Mouse (Mus musculus) retina, embryonic 14.5 days (tissue): ENCODE data around the gene Slco4a1.

Experiments used
- DNase-seq: peaks from one replicate; pipeline ENCODE4 v3.0.0-alpha.2; 2015; ENCODE audit warnings: low spot score

Gene Slco4a1

DNA sequence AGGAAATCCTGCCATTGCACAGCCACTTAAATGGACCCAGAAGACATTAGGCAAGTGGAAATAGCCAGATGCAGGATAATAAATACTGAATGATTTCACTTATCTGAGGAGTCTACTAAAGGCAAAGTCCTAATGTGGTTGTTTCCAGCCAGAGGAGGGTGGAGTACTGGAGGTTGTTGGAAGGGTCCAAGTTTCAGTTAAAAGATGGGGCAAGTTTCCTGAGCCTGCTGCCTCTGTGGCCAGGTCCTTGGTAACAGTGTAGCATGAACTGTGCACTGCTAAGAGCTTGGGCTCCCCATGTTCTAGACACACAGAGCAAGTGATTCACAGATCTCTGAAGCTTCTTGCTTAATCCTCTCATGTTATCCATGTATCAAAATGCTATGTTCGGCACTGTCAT is 10.1 kb upstream of the Slco4a1 start:
- no peak for DNase-seq

DNA sequence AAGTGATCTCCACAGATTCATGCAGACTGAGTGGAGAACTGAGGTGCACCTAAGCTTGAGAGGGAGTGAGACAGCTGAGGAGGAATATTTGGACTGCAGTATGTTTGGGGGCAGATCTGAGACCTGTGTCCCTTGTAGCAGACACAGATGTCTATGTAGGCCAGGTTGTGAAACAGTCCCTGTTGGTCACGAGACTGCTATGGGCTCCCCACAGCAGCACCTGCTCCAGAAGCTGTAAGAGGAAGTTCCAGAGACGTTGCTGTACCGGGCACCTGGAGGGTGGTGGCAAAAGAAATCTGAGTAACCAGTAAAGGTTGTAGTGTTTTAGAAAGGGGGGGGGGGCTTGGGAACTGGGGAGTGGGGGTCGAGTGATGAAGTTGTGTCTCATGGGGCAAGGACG is 7.0 kb upstream of the Slco4a1 start:
- DNase-seq: no peak

GRCm38 (mm10) chr2:180450529-180450928 is 5.5 kb upstream of the Slco4a1 start:
- no peak for DNase-seq

GRCm38 (mm10) chr2:180456705-180457104 is 660 bp downstream of the Slco4a1 start:
- no peak for DNase-seq

DNA sequence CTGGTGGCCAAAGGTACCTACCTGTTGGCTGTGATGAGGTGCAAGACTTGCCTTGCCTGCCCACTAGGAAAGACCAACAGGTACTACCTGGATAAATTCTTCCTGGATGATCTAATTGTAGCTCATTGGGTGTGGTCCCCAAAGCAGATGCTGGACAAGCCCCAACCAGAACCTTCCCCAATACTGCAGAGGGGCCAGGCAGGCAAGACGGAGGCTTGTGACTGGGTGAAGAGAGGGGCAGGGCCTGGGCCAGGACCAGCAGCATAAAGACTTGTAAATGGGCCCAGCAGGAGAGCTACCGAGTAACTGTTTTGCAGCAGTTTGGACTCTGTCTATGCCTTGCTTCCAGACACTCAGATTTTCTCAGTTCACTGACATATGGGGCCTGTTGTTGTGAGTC is 1.6 kb downstream of the Slco4a1 start:
- DNase-seq: no peak

GRCm38 (mm10) chr2:180459437-180459836 is 3.4 kb downstream of the Slco4a1 start:
- no peak for DNase-seq

DNA sequence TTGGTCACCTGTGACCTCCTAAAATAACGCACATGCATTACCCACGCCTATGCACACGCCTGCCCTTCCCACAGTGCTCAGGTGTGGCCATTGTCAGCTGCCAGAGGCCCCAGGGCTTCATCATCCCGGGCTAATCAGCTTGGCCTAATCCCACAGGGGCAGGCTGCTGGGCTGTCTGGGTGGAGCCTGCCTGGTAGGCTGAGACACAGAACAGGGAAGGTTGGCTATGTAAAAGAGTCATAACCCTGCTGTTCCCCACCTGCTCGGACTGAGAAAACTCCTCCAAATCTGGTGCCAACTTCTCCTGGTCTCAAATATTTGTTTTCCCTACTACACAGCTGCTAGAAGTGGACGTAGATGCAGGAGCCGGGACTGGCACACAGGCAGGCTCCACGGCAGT is 4.8 kb downstream of the Slco4a1 start:
- DNase-seq: no peak

DNA sequence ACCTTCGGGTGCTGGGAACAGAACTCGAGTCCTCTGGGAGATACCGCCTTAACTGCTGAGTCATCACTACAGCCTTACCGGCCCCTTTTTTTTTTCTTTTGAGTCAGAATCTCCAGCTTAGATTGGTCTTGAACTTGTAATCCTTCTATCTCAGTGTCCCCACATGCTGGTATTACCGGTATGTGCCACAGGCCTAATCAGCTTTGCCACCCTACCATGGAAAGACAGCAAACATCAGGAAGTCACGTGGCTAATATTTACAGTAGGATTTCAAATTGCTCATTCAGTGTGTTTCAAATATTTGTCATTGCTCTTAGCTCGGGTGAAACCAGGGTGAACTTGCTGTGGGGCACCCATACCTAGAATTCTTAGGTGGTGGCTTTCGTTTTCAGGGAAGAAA is 6.5 kb downstream of the Slco4a1 start:
- DNase-seq: no peak

GRCm38 (mm10) chr2:180466505-180466904 is 10.5 kb downstream of the Slco4a1 start:
- peak; percentile 54 for DNase-seq

- no peak for DNase-seq
Observed at GRCm38 (mm10) chr2:180468871-180469270, 12.8 kb downstream of the Slco4a1 start.

GRCm38 (mm10) chr2:180469768-180470167 is 13.7 kb downstream of the Slco4a1 start:
- DNase-seq: no peak

GRCm38 (mm10) chr2:180472306-180473079 is 16.4 kb downstream of the Slco4a1 start:
- peak; percentile 77 for DNase-seq

- peak; percentile 90 for DNase-seq
Observed at GRCm38 (mm10) chr2:180473080-180473440, 17.0 kb downstream of the Slco4a1 start.

GRCm38 (mm10) chr2:180474864-180475263 is 18.8 kb downstream of the Slco4a1 start:
- DNase-seq: no peak

- no peak for DNase-seq
Observed at GRCm38 (mm10) chr2:180482274-180482673, 26.2 kb downstream of the Slco4a1 start.

- no peak for DNase-seq
Observed at GRCm38 (mm10) chr2:180484882-180485281, 28.8 kb downstream of the Slco4a1 start.

GRCm38 (mm10) chr2:180485306-180485705 is 29.3 kb downstream of the Slco4a1 start:
- no peak for DNase-seq

DNA sequence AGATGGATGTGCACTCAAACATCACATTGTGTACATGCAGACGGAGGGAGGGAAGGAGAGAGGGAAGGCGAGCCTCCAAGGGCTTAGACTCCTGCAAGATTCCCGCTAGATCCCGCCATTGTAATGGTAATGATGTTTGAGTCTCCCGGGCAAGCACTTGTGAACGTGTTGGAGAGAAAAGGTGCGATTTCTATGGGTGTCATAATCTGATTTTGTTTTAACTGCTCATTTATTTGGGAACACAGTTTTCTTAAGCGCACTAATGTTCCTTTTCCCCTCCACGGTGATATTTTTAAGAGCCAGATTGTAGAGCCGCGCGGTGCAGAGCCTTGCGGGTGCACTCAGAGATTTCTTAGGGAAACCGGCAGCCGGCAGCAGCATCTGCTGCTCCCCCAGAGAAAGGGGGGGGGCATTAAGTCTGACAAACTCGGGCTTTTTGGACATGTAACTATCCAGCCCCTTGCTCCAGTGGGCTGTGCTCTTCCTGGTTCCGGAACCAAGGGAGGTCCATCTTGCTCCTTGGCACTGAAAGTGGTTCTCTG is 32.2 kb downstream of the Slco4a1 start:
- DNase-seq: no peak

DNA sequence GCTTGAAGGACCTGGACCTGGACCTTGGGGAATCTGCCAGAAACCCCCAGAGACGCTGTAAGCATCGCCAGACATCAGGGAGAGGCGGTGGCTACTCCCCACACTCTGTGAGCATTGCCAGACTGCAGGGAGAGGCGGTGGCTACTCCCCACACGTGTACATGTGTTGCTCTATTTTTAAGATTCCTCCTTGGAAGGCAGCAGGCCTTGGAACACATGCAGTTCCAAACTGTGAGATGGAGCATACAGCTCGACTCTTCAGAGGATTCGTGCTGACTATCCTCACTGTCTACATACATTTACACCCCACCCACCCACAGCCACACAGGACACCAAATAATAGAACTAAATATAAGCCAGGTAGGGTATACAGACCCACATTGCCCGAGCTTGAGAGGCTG is 39.9 kb downstream of the Slco4a1 start:
- no peak for DNase-seq

DNA sequence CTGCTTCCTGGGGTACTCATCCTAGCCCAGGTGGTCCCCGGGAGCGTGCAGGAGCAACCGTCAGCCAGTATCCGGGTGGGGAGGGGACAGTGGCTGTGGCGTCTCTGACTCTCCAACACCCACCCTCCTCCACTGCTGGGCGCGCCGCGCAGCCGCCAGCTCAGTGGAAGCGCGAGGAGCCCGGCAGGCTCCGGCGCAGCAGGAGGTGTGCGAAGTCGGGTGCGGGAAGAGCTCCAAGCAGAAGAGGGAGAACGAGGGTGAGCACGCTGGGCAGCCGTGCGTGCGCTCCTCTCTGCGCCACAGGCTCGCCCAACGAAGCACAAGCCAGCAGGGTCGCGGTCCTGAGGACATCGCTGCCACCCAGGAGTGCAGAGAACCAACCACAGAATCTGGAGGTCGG is 43.7 kb downstream of the Slco4a1 start, which contains the start of gene Ntsr1:
TSS of gene Ntsr1 (plus strand) at position 236 of the 400 bp plus-strand sequence.
- no peak for DNase-seq

DNA sequence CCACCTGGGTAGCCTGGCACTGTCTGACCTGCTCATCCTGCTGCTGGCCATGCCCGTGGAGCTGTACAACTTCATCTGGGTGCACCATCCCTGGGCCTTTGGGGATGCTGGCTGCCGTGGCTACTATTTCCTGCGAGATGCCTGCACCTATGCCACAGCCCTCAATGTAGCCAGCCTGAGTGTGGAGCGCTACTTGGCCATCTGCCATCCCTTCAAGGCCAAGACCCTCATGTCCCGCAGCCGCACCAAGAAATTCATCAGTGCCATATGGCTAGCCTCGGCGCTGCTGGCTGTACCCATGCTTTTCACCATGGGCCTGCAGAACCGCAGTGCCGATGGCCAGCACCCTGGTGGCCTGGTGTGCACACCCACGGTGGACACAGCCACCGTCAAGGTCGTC is 44.7 kb downstream of the Slco4a1 start:
- DNase-seq: no peak

DNA sequence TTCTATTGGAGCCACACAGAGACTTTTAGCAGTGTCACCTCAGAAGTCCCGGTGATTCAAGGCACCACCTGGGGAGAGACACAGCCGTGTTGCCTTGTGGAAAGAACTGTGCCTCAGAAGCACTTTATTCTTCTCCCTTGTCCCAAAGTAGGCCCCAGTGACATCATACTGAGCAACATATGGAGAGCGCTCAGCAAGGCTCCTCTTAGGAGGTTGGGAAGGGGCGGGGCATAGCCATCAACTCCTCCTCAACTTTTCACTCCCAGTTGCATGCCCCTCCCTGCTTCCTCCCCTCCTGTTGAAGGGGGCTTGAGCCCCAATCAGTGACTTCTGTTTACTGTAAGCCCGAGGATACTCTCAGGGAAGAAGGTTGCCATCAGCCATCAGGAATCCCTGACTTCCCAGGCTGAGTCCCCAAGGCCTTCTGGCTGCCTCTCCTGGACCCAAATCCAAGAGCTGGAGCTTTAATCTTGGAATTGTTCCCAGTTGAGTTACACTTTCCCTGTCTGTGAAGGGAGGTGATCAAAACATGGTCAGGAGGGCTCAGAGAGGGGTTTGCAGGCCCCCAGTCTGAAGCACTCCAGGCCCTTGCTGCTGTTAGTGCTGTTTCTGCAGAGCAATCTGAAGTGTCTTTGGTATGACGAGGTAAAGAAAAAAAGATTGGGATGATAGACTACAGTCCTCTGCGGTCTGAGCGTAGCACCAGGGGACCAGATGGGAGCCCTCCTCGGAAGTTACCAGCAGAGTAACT is 45.3 kb downstream of the Slco4a1 start:
- no peak for DNase-seq

DNA sequence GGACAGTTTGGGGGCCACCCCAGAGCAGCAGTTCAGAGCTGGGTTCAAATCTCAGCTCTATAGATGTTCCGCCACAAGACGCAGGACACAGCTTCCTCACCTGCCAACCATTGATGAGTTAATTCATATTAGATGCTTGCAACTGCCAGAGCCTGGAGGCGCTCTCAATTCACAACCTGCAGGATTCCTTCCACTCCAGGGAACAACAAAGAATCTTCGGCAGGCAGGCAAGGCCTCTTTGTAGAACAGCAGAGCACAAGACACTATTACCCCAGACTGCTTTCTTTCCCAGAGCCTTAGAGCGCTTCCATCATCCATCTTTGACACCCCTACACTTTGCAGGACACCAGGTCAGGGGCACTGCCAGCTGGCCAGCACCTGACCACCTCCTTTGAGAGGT is 50.2 kb downstream of the Slco4a1 start:
- no peak for DNase-seq
